Mouse (Mus musculus) mesoderm, embryonic 11.5 days (tissue): ENCODE results near the gene Churc1.
"Not testable (repeated sequence)": the region's sequence is repeated elsewhere in the genome, so short reads cannot be mapped to it uniquely, and the experiment has no call there.

Experiments used
- DNase-seq: peaks from one replicate; pipeline ENCODE4 v3.0.0-alpha.2; 2012; ENCODE audit warnings: low read depth, low spot score

Churc1 gene

DNA sequence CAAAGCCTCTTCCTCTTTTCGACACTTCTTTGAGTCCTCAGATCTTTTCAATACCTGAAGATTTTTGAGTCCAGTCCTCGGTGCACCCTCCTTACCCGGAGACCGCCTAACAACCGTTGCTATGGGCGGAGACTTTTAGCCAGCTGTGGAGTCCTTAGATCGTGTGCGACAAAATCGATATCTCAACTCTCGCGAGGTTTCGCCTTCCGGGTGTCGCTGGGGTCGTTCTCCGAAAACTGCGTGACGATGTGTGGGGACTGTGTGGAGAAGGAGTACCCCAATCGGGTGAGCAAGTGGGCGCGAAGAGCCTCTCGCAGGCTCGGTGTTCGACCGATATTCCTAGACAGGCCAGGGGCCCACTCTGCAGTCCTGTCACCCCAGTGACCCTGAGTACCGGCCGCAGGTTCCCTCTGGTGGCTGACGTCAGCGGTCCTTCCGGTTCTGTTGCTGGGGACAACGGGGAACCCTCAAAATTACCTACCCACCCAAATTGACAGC is at the start of gene Churc1, which contains the start of gene Fntb:
TSS of gene Churc1 (plus strand) at position 185 of the 498 bp plus-strand sequence.
TSS of gene Fntb (plus strand) at position 236 of the 498 bp plus-strand sequence.
- peak; percentile 97 for DNase-seq

GRCm38 (mm10) chr12:76718384-76718783 is 47.0 kb upstream of the Churc1 start:
- no peak for DNase-seq

- no peak for DNase-seq
These were observed 44.8 kb upstream of the Churc1 start for GRCm38 (mm10) chr12:76720572-76720971.

DNA sequence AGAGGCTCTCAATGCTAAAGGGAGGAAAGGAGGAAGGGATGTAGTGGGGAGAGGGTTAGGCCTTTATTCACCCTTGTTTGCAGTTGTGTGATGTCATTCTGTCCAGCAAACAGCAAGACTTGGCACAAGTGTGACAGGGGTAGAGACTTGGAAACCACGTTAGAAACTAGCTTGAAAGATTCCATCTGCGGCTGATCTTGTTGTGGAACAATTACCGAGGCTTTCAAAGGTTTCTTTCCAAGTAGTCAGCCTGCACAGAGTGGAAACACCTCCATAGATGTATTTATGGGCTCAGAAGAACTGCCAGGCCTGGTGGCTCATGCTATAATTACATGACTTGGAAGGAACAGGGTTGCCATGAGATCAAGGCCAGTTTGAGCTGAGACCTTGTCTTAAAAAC is 43.3 kb upstream of the Churc1 start:
- DNase-seq = no peak

DNA sequence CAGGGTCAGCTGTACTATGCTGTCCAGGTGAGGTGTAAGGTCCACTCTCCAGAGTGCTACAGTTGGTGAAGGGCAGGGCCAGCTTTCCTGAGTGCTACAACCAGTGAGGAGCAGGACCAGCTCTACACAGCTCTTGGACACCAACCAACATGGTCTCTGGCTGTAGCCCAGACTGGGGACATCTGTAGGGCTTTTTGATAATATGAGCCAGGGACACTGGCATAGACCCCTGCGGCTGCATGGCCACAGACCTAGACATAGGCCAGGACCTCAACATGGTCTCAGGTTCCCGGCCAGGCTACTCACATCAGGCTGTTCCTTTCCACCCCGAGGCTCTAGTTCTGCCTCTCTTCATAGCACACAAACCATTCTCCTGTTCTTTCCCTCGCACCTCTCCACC is 37.4 kb upstream of the Churc1 start:
- no peak for DNase-seq

DNA sequence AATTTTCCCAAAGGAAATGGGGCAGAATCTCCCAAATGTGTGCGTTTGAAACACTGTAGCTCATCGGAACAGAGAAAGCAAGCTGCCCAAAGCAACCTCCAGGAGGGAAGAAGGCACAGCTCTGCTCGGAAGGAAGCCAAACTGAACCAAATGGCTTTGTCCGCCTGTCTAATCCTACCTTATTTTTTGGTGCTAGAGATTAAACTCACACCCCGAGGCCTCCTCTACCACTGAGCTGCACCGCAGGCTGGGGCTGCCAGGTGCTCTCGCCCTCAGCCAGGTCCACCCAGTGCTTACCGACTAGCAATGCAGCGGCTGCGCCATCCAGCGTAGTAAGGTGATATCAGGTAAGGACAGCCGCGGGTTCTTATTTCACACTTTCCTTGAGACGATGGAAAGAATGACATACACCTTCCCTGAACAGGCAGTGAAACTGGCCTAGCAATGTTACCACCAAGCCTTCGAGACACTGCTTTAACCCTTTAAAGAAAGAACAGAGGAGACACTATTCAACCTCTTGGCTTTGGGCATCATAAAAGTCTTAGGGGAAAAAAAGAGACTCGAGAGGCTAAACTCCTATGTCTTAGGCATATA is 14.4 kb upstream of the Churc1 start:
- no peak for DNase-seq

DNA sequence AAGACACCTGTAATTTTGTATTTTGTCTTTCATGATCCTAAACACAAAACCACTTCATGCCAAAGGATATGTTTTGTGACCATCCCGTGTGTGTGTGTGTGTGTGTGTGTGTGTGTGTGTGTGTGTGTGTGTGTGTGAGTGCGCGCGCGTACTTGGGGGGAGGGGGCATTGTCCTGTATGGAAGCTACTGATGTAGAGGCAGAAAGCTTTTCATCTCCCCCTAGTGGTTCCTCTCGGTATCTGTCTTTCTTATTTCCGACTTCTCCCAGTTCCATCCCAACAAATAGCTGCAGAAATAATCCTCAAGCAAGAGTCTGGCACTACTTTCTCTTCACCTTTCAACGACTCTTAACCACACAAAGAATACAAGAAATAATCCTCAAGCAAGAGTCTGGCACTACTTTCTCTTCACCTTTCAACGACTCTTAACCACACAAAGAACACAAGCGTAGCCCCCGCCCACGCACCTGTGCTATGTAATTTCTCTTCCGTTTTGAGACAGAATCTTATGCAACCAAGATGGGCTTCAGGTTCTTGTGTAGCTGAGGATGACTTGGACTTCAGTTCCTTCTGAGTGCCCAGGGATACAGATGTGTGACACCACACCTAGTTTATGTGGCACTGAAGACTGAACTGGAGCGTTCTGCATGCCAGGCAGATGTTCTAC is 12.6 kb upstream of the Churc1 start:
- peak; percentile 71 for DNase-seq

DNA sequence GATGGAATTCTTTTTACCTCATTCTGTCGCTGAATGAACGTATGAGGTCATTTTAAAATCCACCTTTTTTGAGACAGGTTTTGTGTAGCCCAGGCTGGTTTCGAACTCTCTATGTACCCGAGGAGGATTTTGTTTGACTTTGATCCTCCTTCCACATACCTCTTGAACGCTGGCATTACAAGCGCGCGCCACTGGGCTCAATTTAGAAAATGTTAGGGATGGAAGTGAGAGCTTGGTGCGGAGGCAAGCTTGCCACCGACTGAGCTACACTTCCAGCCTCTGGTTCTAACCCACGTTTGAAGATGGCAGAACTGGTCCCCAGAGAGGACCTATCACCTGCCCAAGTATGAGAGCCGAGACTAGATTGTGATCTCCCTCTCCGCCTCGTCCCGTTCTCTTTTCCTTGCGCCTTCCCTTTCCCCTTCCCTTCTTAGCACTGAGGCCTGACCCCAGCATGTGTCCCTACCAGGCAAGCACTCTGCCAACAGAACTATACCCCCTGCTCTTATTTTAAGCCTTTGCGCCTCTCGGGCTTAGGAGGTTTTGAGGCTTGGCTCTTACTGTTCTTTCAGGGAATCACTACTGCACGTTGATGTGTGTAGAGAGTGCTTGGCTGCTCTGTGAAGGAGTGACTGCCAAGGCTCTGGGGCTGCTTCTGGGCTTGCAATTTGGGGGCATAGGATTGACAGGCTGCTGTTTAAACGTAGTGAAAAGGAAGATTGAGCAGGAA is 728 bp downstream of the Churc1 start:
- DNase-seq = no peak

DNA sequence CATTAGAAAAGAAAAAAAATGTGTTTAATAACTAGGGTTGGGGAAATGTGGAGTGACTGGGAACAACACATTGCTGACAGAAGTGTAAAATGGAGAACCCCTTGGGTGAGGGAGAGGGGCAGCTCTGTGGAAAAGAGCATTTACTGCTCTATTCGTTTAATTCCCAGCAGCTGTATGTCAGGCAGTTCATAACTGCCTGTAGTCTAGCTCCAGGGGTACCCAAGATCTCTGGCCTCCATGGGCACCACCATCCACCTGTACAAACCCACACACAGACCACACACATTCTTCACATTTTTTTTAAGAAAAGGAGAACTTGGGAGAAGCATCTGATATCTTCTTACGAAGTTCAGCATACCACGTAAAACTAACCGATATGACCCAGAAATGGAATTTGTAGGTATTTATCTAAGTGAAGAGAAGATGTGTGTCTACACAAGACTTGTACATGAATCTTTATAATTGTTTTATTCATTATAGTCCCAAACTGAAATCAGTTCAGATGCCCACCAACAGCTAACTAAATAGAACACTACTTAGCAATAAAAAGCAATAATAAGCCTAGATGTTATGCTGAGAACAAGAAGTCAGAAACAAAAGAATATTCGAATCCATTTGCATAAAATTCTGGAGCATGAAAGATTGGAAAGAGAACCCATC is 5.6 kb downstream of the Churc1 start:
- DNase-seq = no peak

- no peak for DNase-seq
These were observed 6.2 kb downstream of the Churc1 start for GRCm38 (mm10) chr12:76771540-76771939.

DNA sequence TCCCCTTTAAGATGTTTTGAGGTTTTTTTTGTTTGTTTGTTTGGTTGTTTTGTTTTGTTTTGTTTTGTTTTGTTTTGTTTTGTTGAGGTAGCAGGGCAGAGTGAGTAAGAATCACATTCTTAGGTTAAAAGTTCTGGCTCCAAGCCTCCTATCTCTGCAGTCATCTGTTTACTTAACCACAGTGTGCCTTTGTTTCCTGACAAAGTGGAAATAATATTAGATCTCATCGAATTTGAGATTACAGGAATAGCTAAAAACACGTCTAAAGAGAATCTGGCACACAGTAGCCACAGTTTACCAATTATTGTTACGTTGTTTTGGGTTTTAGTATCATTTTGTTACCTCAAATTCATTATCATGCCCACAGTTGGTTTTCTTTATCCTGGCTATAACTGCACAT is 9.3 kb downstream of the Churc1 start:
- no peak for DNase-seq

DNA sequence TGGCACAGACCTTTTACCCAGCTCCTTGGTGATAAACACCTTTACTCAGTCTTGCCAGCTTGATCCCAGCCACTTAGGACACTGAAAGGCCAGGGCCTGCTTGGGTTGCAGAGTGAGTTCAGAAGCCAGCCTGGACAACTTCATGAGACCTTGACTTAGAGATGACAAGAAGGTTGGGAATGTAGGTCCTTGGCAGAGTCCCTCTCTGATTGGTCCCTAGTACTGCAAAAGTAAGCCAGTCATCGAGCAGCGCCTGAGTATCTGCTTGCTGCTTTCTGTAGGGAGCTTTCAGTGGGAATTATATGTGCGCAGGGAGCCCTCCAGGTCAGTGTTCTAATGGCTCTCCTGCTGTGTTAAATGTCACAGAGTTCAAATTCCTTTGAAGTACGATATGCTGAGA is 9.8 kb downstream of the Churc1 start:
- no peak for DNase-seq

- no peak for DNase-seq
These were observed 11.6 kb downstream of the Churc1 start for GRCm38 (mm10) chr12:76776898-76777297.

DNA sequence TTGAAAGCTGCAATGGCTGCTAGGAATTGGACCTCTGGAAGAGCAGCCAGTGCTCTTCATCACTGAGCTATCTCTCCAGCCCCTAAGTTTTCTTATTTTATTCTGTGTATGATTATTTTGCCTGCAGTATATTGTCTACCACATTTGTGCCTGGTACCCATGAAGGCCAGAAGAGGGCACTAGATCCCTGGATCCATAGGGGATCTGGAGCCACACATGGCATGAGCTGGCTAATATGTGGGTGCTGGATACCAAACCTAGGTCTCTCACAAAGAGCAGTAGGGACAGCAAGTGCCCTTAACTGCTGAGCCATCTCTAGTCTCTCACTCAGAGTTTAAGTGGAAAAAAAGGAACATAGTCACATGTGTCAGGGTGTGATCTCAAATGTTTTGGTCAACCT is 12.5 kb downstream of the Churc1 start:
- no peak for DNase-seq

- DNase-seq = no peak
These were observed 13.2 kb downstream of the Churc1 start for GRCm38 (mm10) chr12:76778305-76779083.

GRCm38 (mm10) chr12:76779951-76780350 is 14.6 kb downstream of the Churc1 start:
- DNase-seq = no peak

DNA sequence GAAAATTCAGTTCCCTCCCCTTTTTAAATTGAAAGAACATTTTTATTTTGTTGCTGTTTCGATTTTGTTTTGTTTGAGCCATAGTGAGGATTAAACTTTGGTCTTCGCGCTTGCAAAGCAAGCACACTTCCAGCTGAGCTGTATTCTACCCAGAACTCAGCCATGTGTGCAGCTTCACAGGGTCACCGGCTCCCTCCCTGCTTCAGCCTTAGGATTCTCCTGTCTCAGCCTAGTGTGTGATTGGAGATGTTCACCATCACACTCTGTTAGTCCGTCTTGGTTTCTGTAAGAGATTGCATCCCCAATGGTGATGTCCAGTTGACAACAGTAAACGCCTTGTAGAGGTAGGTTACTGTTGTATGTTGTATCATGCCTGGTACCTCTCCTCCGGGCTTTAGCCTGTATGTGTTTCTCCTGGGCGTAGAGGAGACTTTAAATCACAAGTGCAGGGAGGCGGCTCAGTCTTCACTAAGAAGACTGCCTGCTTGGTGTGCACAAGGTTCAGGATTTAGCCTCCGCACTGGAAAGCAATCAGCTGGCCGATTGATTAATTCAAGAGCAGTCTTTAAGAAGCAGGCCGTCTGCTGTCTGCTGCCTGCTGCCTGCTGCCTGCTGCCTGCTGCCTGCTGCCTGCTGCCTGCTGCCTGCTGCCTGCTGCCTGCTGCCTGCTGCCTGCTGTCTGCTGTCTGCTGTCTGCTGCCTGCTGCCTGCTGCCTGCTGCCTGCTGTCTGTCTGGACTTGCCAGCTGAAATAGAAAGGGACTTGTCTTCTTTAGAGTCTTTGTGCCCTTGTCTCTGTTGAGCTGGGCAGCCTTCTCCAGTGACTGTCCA is 15.5 kb downstream of the Churc1 start:
- DNase-seq = no peak

GRCm38 (mm10) chr12:76784056-76784619 is 18.8 kb downstream of the Churc1 start:
- no peak for DNase-seq

DNA sequence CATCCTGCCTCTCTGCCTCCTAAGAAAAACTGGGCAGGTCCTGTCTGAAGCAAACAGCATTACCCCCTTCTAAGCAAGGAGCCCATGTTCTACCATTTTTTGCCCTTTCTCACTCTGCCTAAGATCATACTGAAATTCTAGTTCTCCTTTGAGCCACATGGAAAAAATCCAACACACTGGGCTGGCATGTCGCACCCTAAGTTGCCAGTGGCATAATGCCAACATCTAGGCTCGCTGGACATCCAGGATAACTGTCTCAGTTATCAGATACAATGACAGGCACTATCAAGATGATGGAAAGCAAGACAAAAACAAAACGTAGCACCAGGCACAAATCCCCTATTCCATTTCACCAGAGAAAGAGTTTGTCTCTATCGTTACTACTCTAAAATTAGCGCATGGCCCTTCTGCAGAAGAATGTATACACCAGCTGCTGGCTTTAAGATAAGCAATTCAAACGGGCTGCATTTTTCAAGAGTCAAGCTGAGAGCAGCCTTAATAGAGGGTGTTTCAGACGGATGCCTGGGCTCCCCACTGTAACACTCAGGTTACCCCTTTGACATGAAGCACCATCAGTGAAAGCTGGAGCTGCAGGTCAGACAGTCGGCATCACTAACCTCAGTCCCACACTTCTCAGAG is 25.2 kb downstream of the Churc1 start:
- DNase-seq = no peak

- not testable (repeated sequence) for DNase-seq
These were observed 27.2 kb downstream of the Churc1 start for GRCm38 (mm10) chr12:76792540-76792939.
